Mouse (Mus musculus) limb, embryonic 13.5 days (tissue): Measurements from ENCODE around the gene Cdkl3. TPM values are rescaled to one million over a fixed set of nuclear protein-coding genes. Genes with fewer than 3 reads are reported as not detected.

ENCODE experiments used
- ATAC-seq: fragments of 200-750 bp; cut with Nextera tagmentation; 2 replicates; pipeline ENCODE4 v1.8.0; 2017; ENCODE audit warnings: low read depth, moderate number of reproducible peaks, moderate TSS enrichment; ENCODE audit not compliant: low FRiP score
- H3K27ac ChIP-seq: fragments of 300-500 bp; sonication (generic); 2 replicates; pipeline ENCODE4 v1.5.1; 2015; ENCODE audit warnings: inconsistent platforms, mild to moderate bottlenecking, moderate library complexity
- H3K27me3 ChIP-seq: fragments of 300-500 bp; sonication (generic); 2 replicates; pipeline ENCODE4 v1.6.1; 2015; ENCODE audit warnings: mild to moderate bottlenecking, inconsistent platforms
- H3K36me3 ChIP-seq: fragments of 300-500 bp; sonication (generic); 2 replicates; pipeline ENCODE4 v1.6.1; 2015; ENCODE audit warnings: inconsistent platforms, mild to moderate bottlenecking, moderate library complexity
- H3K4me1 ChIP-seq: fragments of 300-500 bp; sonication (generic); 2 replicates; pipeline ENCODE4 v1.6.1; 2015; ENCODE audit warnings: inconsistent platforms
- H3K4me2 ChIP-seq: fragments of 300-500 bp; sonication (generic); replicated peaks from 2 replicates; pipeline ENCODE4 v1.6.1; 2015; ENCODE audit warnings: inconsistent platforms, mild to moderate bottlenecking, moderate library complexity
- H3K4me3 ChIP-seq: fragments of 300-500 bp; sonication (generic); 2 replicates; pipeline ENCODE4 v1.5.1; 2015; ENCODE audit warnings: moderate library complexity, mild to moderate bottlenecking, inconsistent platforms
- H3K9ac ChIP-seq: fragments of 300-500 bp; sonication (generic); 2 replicates; pipeline ENCODE4 v1.6.1; 2015; ENCODE audit warnings: mild to moderate bottlenecking, inconsistent platforms
- H3K9me3 ChIP-seq: fragments of 300-500 bp; sonication (generic); 2 replicates; pipeline ENCODE4 v1.6.1; 2016; ENCODE audit warnings: inconsistent platforms
- WGBS: fragments of 180-500 bp; shearing (Covaris S2); methylation state at CpG from one replicate; pipeline ENCODE4 v1.1.7; 2015; 5-methylcytosine and 5-hydroxymethylcytosine counted together
- polyA plus RNA-seq: library from polyadenylated mRNA; unstranded; fragments of >200 nt; fragmentation: Nextera tagmentation; extraction: Ambion mirVana; gene quantifications from 2 replicates; pipeline ENCODE4 v1.2.1, GENCODE M21; 2015

Gene Cdkl3
- polyA plus RNA-seq, 1 experiment from 2014 or later, result 13.4 TPM

DNA sequence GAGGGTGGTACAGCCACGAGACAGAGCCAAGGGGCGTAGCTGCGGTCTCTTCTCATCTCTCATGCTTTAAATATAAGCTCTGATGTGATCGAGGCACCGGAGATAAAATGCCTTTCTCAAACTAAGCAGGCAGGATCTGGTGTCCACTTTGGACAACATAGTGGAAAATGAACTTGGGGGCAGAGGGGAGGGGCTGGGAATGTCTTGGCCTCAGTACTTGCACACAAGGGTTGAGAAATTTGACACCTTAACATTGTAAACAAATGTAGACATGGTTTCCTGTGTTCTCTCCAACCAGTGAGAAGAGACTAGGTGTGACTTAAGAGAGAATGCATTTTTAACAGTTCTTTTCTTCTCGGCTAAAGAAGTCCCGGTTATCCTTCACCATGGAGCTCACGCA lies 85.3 kb downstream of the Cdkl3 start:
- no peaks in the 10 kb centered on the region for H3K9me3 ChIP-seq
- 56% methylated on average over 8 of the region's 8 CpGs for whole genome bisulfite sequencing
- ATAC-seq, result no peak
- 0 out of 2 replicates have a peak overlapping the region, but pooled peaks have one; percentile 14 for H3K4me2 ChIP-seq
- no peak overlapping the region for H3K27ac ChIP-seq
- H3K4me1 ChIP-seq, result peaks cover 32% of the 10 kb centered on the region
- H3K36me3 ChIP-seq, result no peaks in the 10 kb centered on the region
- no peak overlapping the region for H3K9ac ChIP-seq
- no peaks in the 10 kb centered on the region for H3K27me3 ChIP-seq
- no peak overlapping the region for H3K4me3 ChIP-seq

DNA sequence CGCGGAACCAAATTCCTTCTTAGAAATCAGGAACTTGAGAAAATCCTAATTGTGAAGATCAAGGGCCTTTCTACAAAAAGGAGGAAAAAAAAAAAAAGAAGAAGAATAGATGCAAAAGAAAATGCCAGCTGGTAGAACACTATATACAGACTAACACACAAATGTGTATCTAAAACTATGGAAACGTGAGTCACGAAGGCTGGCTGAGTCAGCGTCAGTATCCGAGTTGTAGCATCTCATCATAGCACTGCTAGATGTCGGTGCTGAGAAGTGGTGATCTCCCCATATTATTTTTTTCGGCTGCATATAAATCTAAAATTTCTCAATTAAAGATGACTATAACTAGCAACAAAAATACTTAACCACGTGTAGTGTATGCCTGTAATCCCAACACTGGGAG lies 87.2 kb downstream of the Cdkl3 start:
- Histone ChIP-seq H3K9me3 (no peaks in the 10 kb centered on the region), H3K36me3 (no peaks in the 10 kb centered on the region), H3K27me3 (no peaks in the 10 kb centered on the region), H3K4me2 (no peak overlapping the region), H3K4me1 (peaks cover 27% of the 10 kb centered on the region), H3K9ac (no peak overlapping the region), H3K4me3 (no peak overlapping the region), H3K27ac (no peak overlapping the region)
- WGBS, result 89% methylated on average over 9 of the region's 9 CpGs
- no peak for ATAC-seq

DNA sequence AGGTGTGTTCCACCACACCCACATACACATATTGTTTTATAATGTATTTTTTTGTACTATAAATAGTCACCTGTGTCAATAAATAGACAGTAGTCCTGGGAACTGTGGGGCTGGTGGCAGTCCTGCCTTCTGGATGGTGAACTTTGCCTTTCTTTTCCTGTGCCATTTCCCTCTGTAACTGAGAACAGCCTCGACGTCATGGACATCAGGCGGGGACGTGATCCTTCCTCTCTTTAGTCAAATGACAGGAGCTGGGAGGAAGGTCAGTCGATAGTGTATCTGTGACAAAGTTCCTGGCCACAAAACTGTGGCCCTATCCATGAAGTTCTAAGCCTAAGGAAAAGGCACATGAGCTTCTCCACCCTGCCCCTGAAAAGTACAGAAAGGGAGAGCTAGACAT lies 90.5 kb downstream of the Cdkl3 start:
- no peak for ATAC-seq
- WGBS, result 71% methylated on average over 5 of the region's 5 CpGs

DNA sequence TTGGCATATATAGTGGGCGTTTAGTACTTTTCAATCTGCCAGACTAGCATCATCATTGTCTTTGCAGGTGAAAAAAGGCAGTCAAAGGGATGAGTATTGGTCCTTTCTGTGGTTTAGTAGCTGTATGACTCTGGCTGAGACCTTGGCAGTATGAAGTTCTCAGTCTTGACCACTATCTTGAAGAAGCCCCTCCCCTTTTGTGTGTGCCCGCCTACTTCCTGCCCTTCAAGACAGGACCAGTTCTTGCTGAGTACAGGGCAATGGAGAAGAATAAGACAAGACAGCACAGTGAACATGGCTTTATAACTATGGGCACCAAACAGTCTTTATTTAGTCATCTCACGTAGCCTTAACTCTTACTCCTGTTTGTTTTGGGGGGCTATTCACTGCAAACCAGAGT lies 93.0 kb downstream of the Cdkl3 start:
- WGBS, result 75% methylated on average over 3 of the region's 3 CpGs
- no peak overlapping the region for H3K4me3 ChIP-seq
- H3K9ac ChIP-seq, result no peak overlapping the region
- no peaks in the 10 kb centered on the region for H3K36me3 ChIP-seq
- H3K27ac ChIP-seq, result no peak overlapping the region
- no peak for ATAC-seq
- H3K4me1 ChIP-seq, result peaks cover 27% of the 10 kb centered on the region
- H3K4me2 ChIP-seq, result no peak overlapping the region
- H3K9me3 ChIP-seq, result no peaks in the 10 kb centered on the region
- no peaks in the 10 kb centered on the region for H3K27me3 ChIP-seq

More for the DNA sequence above, 90.5 kb downstream of the Cdkl3 start:
- H3K27ac ChIP-seq, result no peak overlapping the region
- H3K36me3 ChIP-seq, result no peaks in the 10 kb centered on the region
- H3K9me3 ChIP-seq, result no peaks in the 10 kb centered on the region
- no peak overlapping the region for H3K4me2 ChIP-seq
- no peak overlapping the region for H3K4me3 ChIP-seq
- peaks cover 15% of the 10 kb centered on the region for H3K4me1 ChIP-seq
- no peaks in the 10 kb centered on the region for H3K27me3 ChIP-seq
- no peak overlapping the region for H3K9ac ChIP-seq

DNA sequence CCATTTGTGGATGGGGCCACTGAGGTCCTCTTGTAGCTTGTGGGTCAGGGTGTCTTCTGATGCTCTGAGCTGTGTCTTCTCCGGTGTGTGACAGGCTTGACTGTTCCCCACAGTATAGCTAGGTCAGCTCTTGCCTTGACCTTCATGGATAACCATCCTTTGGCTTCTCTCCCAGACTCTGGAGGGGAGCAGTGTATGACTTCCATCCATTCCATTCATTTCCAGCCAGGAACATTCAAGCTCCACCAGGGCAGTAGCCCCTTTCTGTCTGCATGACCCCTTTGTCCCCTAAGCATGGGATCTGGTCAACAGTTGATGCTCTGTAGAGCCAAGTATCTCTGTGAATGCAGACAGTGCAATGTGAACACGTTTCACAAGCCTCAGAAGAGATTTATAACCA lies 93.6 kb downstream of the Cdkl3 start:
- H3K4me2 ChIP-seq, result peak overlapping the region; percentile 82
- 78% methylated on average over 2 of the region's 2 CpGs for WGBS

DNA sequence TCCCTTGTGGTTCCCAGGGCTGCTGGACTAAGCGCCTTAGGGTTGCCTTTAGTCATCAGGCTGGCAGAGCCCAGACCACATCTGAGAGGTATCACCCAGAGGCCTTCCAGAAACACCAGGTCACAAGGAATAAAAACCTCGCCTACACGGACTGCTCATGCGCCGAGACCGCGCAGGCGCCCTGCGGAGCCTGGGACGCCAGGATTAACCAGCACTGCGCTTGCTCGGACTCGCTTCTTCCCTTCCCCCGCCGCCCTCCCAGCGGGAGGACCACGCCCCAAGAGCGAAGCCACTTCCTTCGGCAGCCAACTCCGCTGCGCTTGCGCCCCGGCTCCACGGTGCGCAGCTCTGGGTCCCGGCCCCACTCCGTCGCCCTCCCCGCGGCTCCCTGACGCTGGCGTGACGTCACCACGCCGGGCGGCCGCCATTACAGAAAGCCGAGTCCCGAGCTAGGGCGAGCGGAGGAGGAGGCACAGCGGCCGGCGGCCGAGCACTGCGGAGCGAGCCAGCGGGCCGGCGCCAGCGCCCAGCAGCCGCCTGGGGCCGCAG lies 94.5 kb downstream of the Cdkl3 start, which contains the start of gene Ppp2ca:
Gene Ppp2ca, plus strand, starts transcription at position 284 of the 549 bp plus-strand sequence.
- Histone ChIP-seq H3K9me3 (no peaks in the 10 kb centered on the region), H3K9ac (peak within 1 kb of the TSS; percentile 99), H3K4me1 (peaks cover 29% of the 10 kb centered on the region), H3K36me3 (no peaks in the 10 kb centered on the region), H3K27me3 (no peaks in the 10 kb centered on the region), H3K27ac (peak within 1 kb of the TSS; percentile 98), H3K4me3 (peak within 1 kb of the TSS; percentile 73), H3K4me2 (peak within 1 kb of the TSS; percentile 88)
- ATAC-seq, result peak; percentile 97
- WGBS, result under 1% methylated on average over 43 of the region's 53 CpGs

More for the DNA sequence above, 93.6 kb downstream of the Cdkl3 start:
- Histone ChIP-seq H3K27ac (no peak overlapping the region), H3K36me3 (no peaks in the 10 kb centered on the region), H3K27me3 (no peaks in the 10 kb centered on the region), H3K4me1 (peaks cover 29% of the 10 kb centered on the region), H3K9ac (peak overlapping the region; percentile 69; the same call in 1 of the 2 replicates), H3K4me3 (peak overlapping the region; percentile 73), H3K9me3 (no peaks in the 10 kb centered on the region)
- no peak for ATAC-seq

DNA sequence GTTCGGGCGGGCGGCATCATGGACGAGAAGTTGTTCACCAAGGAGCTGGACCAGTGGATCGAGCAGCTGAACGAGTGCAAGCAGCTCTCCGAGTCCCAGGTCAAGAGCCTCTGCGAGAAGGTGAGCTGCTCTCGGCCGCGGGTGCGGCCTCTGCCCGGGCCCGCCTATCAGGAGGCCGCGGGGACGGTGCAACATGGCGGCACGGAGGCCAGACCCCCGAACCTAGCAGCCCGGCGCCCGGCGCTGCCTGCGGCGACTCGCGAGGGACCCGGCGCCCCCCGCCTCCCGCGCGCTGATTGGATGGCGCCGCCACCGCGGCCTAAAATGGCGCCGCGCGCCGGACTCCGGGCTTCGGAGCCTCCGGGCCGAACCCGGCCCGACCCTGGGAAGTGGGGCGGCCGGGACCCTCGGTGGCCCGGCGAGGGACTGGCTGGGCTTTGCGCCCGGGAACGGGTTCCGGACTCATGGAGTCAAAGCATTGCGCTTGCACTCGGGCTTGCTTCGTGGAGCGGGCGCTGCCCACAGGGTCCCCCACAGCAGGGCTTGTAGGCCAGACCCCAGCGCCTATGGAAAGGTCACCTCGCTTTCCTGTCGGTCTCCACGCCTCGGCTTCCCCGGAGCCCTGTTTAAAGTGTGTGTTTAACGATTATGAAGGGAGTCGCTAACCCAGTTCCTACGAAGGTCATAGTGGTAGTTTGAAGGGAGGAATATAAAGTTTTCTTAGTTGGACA lies 95.2 kb downstream of the Cdkl3 start:
- Histone ChIP-seq H3K9me3 (no peaks in the 10 kb centered on the region), H3K9ac (peak overlapping the region; percentile 99), H3K4me1 (peaks cover 29% of the 10 kb centered on the region), H3K27ac (peak overlapping the region; percentile 98), H3K36me3 (no peaks in the 10 kb centered on the region), H3K27me3 (no peaks in the 10 kb centered on the region), H3K4me2 (peak overlapping the region; percentile 88), H3K4me3 (peak overlapping the region; percentile 73)
- 1% methylated on average over 72 of the region's 72 CpGs for WGBS
- peak; percentile 85 for ATAC-seq

DNA sequence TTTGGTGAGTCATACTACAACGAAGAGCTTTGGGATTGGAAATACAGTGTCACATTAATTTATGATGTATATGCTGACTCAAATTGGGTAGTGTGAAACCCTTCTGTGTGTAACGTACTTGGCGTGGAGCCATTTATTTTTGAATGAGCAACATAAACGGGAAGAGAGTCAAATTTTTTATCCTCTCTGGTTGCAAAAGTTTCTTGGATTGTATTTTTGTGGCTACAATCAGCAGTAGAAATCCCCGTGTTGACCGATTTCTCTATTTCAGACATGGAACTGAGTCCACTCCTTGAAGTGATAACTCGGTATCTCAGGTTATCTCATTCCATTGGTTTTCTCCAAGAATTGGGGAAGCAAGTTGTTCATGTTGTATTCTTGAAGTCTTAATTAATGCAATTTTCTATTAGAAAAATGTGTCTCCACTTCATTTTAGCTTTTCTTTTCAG lies 95.8 kb downstream of the Cdkl3 start:
- ATAC-seq, result no peak
- WGBS, result 5% methylated on average over 7 of the region's 7 CpGs
- H3K9ac ChIP-seq, result peak overlapping the region; percentile 99
- H3K27me3 ChIP-seq, result no peaks in the 10 kb centered on the region
- H3K36me3 ChIP-seq, result no peaks in the 10 kb centered on the region
- H3K9me3 ChIP-seq, result no peaks in the 10 kb centered on the region
- H3K27ac ChIP-seq, result peak overlapping the region; percentile 98; the same call in 1 of the 2 replicates
- H3K4me2 ChIP-seq, result peak overlapping the region; percentile 88
- H3K4me3 ChIP-seq, result peak overlapping the region; percentile 73
- H3K4me1 ChIP-seq, result peaks cover 32% of the 10 kb centered on the region

DNA sequence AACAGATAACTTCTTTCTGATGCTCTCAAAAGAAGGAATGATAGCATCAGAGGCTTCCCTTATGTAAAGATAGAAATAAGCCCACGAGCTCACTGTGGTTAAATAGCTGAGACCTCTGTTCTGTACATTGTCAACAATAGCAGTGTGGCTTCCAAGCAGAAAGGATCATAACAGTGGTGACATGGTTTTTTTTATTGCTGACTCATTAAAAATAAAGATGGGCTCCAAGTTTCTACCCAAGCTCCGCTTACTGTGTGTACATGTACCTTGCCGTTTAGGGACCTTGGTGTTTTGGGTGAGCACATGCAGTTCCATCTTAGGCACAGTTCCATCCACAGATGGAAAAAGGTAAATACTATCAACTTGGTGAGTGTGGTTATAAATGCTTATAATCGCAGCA lies 99.0 kb downstream of the Cdkl3 start:
- H3K4me2 ChIP-seq, result no peak overlapping the region
- H3K9me3 ChIP-seq, result no peaks in the 10 kb centered on the region
- H3K27me3 ChIP-seq, result no peaks in the 10 kb centered on the region
- no peak overlapping the region for H3K27ac ChIP-seq
- H3K4me3 ChIP-seq, result no peak overlapping the region
- WGBS, result 86% methylated on average over 4 of the region's 4 CpGs
- H3K4me1 ChIP-seq, result peaks cover 30% of the 10 kb centered on the region
- H3K36me3 ChIP-seq, result no peaks in the 10 kb centered on the region; the same call in 1 of the 2 replicates
- H3K9ac ChIP-seq, result no peak overlapping the region
- ATAC-seq, result no peak

DNA sequence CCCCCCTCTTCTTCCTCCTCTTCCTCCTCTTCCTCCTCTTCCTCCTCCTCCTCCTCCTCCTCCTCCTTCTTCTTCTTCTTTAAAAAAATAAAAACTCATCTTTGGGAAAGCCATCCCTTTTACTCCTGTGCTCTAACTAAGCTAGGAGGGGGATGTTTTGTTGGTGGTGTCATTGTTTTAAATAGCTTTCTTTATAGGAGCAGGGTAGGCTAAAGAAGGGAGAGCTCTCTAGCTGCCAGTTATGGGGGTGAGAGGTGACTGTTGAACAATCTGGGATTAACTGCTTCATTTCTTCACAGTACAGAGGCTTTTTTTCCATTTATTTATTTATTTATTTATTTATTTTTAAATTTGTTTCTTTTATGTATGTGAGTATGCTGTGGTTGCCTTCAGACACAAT lies 101.5 kb downstream of the Cdkl3 start:
- H3K4me3 ChIP-seq, result no peak overlapping the region

DNA sequence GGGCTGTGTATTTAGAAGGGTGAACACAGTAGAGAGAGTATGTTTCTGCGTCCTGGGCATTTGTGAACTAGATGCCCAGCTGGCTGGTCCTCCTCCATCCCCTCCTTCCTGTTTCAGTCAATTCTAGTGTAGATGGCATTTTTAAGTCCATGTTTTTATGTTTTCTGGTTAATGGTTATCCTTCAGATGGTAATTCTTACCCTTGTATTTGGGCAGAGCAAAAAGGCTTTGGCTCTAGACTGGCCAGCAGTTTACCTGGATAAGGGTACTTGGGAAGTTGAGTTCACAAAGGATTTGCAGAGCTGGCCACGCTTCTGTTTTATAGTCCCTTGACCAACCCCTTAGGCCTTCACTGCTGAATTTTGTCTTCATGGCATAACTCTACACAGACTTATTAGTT lies 102.0 kb downstream of the Cdkl3 start:
- Histone ChIP-seq H3K4me2 (no peak overlapping the region), H3K9ac (no peak overlapping the region), H3K36me3 (peaks cover 3% of the 10 kb centered on the region; the same call in 1 of the 2 replicates), H3K27ac (no peak overlapping the region), H3K27me3 (no peaks in the 10 kb centered on the region), H3K4me3 (no peak overlapping the region), H3K4me1 (peaks cover 17% of the 10 kb centered on the region), H3K9me3 (no peaks in the 10 kb centered on the region)
- ATAC-seq, result no peak
- 93% methylated on average over 2 of the region's 2 CpGs for WGBS

More for the DNA sequence above, 101.5 kb downstream of the Cdkl3 start:
- Histone ChIP-seq H3K36me3 (peaks cover 3% of the 10 kb centered on the region; the same call in 1 of the 2 replicates), H3K4me1 (peaks cover 22% of the 10 kb centered on the region), H3K4me2 (no peak overlapping the region), H3K9ac (no peak overlapping the region), H3K27me3 (no peaks in the 10 kb centered on the region), H3K27ac (no peak overlapping the region), H3K9me3 (no peaks in the 10 kb centered on the region)
- no peak for ATAC-seq

DNA sequence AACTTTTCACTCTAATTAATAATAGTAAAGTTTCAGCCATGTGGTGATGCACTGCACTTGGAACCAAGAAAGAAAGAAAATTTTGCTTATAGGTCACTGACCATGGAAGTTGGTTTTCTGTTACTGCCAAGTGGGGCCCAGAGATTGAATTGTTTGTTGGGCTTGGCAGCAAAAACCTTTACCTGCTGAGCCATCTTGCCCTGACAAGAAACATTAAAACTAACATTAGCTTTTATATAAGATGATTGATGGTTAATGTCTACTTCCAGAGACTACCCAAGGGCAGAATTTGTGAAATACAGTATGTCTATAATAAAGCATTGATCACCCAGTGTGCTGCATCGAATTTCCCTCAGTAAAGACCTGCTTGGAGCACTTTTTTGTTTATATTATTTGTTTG lies 102.4 kb downstream of the Cdkl3 start:
- ATAC-seq, result no peak
- no peak overlapping the region for H3K9ac ChIP-seq
- no peak overlapping the region for H3K4me3 ChIP-seq
- H3K27ac ChIP-seq, result no peak overlapping the region
- peaks cover 13% of the 10 kb centered on the region for H3K4me1 ChIP-seq
- no peak overlapping the region for H3K4me2 ChIP-seq
- 94% methylated on average over 1 of the region's 1 CpGs for WGBS
- H3K27me3 ChIP-seq, result no peaks in the 10 kb centered on the region
- H3K9me3 ChIP-seq, result no peaks in the 10 kb centered on the region
- peaks cover 3% of the 10 kb centered on the region; the same call in 1 of the 2 replicates for H3K36me3 ChIP-seq
